In genomic region chr16:74222501-74222900, GRCm38 (mm10) we compare ENCODE assay signal across 24 mouse cellular contexts.
DNase-seq lines count a peak whose midpoint lies in the region; ATAC-seq lines count a peak whose summit lies in the region.
"Had no signal": no experiment of that assay in that cellular context is flagged by ENCODE, and none has a peak within 500 bp of the region (broad histone marks: within the 10 kb centered on the region; RNA-seq: fewer than 3 reads in every experiment).

No protein-coding gene starts in this region.

- H3K27me3 ChIP-seq in embryonic facial prominence, embryonic 11.5 days (ENCODE audit: control insufficient read depth, insufficient read depth, low read length), result no peaks in the 10 kb centered on the region
- no peaks in the 10 kb centered on the region for H3K27me3 ChIP-seq in limb, embryonic 11.5 days (ENCODE audit: control insufficient read depth, insufficient read depth, low read length)
- H3K27me3 ChIP-seq: forebrain, embryonic 13.5 days; heart, embryonic 15.5 days; hindbrain, embryonic 13.5 days had no signal

- DNase-seq in embryo, embryonic 10.5 days (ENCODE audit: low spot score), result peak; percentile 49
- no peak for DNase-seq in embryo, embryonic 9.5 days (ENCODE audit: extremely low spot score)
- DNase-seq in embryonic facial prominence, embryonic 11.5 days (ENCODE audit: low spot score), result peak; percentile 58
- DNase-seq in limb, embryonic 11.5 days (ENCODE audit: low spot score), result peak; percentile 69
- no peak for DNase-seq in ovary, postnatal 14 days (ENCODE audit: low spot score)
- DNase-seq in lung, postnatal 36 days, result no peak
- DNase-seq: adrenal gland, adult 8-10 months; adrenal gland, postnatal 36 days; B cell, adult 2 months; cerebellum, adult 8-10 months; cerebellum, postnatal 14 days; forebrain, postnatal 0 days; gastrocnemius, postnatal 10 days; heart, adult 18-20 months; heart, postnatal 14 days had no signal

- no peak overlapping the region for H3K4me2 ChIP-seq in embryonic facial prominence, embryonic 11.5 days (ENCODE audit: low read depth, low read length)
- no peak overlapping the region for H3K4me2 ChIP-seq in limb, embryonic 11.5 days (ENCODE audit: low read depth, severe bottlenecking)
- H3K4me2 ChIP-seq: forebrain, embryonic 13.5 days; heart, embryonic 15.5 days; hindbrain, embryonic 13.5 days had no signal

- no peak overlapping the region for H3K9ac ChIP-seq in embryonic facial prominence, embryonic 11.5 days (replicated peaks; ENCODE audit: low read length)
- H3K9ac ChIP-seq in limb, embryonic 11.5 days (ENCODE audit: low read length), result no peak overlapping the region
- H3K9ac ChIP-seq: forebrain, embryonic 13.5 days; forebrain, postnatal 0 days; heart, embryonic 15.5 days; hindbrain, embryonic 13.5 days had no signal

- H3K4me1 ChIP-seq in embryonic facial prominence, embryonic 11.5 days (ENCODE audit: control insufficient read depth, insufficient read depth, low read length), result no peaks in the 10 kb centered on the region
- no peaks in the 10 kb centered on the region for H3K4me1 ChIP-seq in limb, embryonic 11.5 days (ENCODE audit: control insufficient read depth, insufficient read depth, low read length)
- H3K4me1 ChIP-seq: heart, embryonic 10.5 days; heart, embryonic 15.5 days; hindbrain, embryonic 13.5 days had no signal

- no peak overlapping the region for H3K4me3 ChIP-seq in embryonic facial prominence, embryonic 11.5 days (ENCODE audit: low read depth, low read length)
- no peak overlapping the region for H3K4me3 ChIP-seq in limb, embryonic 11.5 days (ENCODE audit: low read depth, low read length)
- H3K4me3 ChIP-seq: forebrain, embryonic 13.5 days; heart, embryonic 10.5 days; heart, embryonic 15.5 days; hindbrain, embryonic 13.5 days had no signal

- 42% methylated on average over 5 of the region's 5 CpGs for WGBS in embryonic facial prominence, embryonic 11.5 days
- WGBS in limb, embryonic 11.5 days, result 12% methylated on average over 5 of the region's 5 CpGs

- no peaks in the 10 kb centered on the region for H3K36me3 ChIP-seq in embryonic facial prominence, embryonic 11.5 days (replicated peaks; ENCODE audit: control insufficient read depth, insufficient read depth, low read depth, low read length)
- H3K36me3 ChIP-seq in limb, embryonic 11.5 days (ENCODE audit: control insufficient read depth, insufficient read depth, low read length), result no peaks in the 10 kb centered on the region
- H3K36me3 ChIP-seq: G1E; heart, embryonic 10.5 days; heart, embryonic 15.5 days; hindbrain, embryonic 13.5 days had no signal

- no peaks in the 10 kb centered on the region for H3K9me3 ChIP-seq in embryonic facial prominence, embryonic 11.5 days (replicated peaks; ENCODE audit: control insufficient read depth, low read length)
- peaks cover 2% of the 10 kb centered on the region; the same call in 1 of the 2 replicates for H3K9me3 ChIP-seq in limb, embryonic 11.5 days (ENCODE audit: control insufficient read depth, low read length)
- H3K9me3 ChIP-seq: forebrain, embryonic 13.5 days; G1E; heart, embryonic 10.5 days; heart, embryonic 15.5 days; hindbrain, embryonic 13.5 days had no signal

- ATAC-seq in embryonic facial prominence, embryonic 11.5 days (replicated peaks; ENCODE audit: insufficient number of reproducible peaks, low FRiP score, low TSS enrichment, low read depth), result no peak
- peak; percentile 68; the same call in 1 of the 2 replicates for ATAC-seq in limb, embryonic 11.5 days (ENCODE audit: insufficient number of reproducible peaks, low FRiP score, low TSS enrichment, low read depth)
- ATAC-seq in inflammation-experienced regulatory T-cells, adult 6 months, result no peak
- ATAC-seq: CD4-positive, CD25-positive, alpha-beta regulatory T cell, adult 4 months; forebrain, embryonic 13.5 days; forebrain, postnatal 0 days; hindbrain, postnatal 0 days; intestine, embryonic 16.5 days had no signal

- no peak overlapping the region for H3K27ac ChIP-seq in embryonic facial prominence, embryonic 11.5 days (replicated peaks; ENCODE audit: low read depth, low read length)
- no peak overlapping the region for H3K27ac ChIP-seq in limb, embryonic 11.5 days (replicated peaks; ENCODE audit: low read depth, low read length)
- H3K27ac ChIP-seq: forebrain, embryonic 13.5 days; heart, embryonic 10.5 days; heart, embryonic 15.5 days; hindbrain, embryonic 13.5 days; hindbrain, postnatal 0 days had no signal

Comparison
In these comparisons a context has a peak if more than half of its experiments do, and no peak if none do; other contexts are left out.
1. DNase-seq: peak in embryo, embryonic 10.5 days (single experiment), embryonic facial prominence, embryonic 11.5 days (single experiment) and limb, embryonic 11.5 days (single experiment); none in embryo, embryonic 9.5 days (single experiment), ovary, postnatal 14 days (single experiment) and lung, postnatal 36 days (single experiment).